Mouse (Mus musculus): ENCODE data around the gene Cdc42ep2. TPM values are rescaled to one million over a fixed set of nuclear protein-coding genes. Genes with fewer than 3 reads are reported as not detected.

The Cdc42ep2 gene
- polyA plus RNA-seq, 1 experiment from 2014 or later, result 6.5 TPM

DNA sequence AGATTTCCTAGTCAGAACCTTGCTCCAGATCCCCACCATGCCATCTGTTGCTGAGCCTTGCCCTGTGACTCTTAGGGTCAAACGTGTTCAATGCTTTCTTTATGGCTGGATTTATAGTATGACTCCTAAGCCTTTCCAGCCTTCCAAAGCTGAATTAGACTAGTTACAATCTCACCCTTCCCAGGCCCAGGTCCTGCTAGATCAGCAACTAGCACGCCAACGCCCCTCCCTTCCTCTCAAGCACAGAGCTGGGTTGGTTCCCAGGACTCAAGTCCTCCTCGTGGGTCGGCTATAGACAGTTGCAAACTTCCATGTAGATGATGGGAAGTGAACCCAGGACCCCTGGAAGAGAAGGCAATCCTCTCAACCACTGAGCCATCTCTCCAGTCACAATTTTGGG lies 11.1 kb upstream of the Cdc42ep2 start:
- DNase-seq (ENCODE audit: low read depth, low spot score), result no peak
- TF ChIP-seq CTCF (IDR thresholded peaks at IDR 0.05), result no peak
- ATAC-seq, result no peak
- ChIA-PET POLR2A (interaction anchor here (0.6 kb wide), 1 partner anchor 240 kb away, joined by 3 read pairs; no protein-coding TSS in a partner anchor), CTCF (interaction anchor here (0.8 kb wide), 1 partner anchor 12 kb away, joined by 3 read pairs; no protein-coding TSS in a partner anchor)
- no peaks in the 10 kb centered on the region for H3K27me3 ChIP-seq
- in situ Hi-C loops (cut with MboI; ENCODE audit: low pct_unique_long_range_greater_than_20kb), result no loop called here

DNA sequence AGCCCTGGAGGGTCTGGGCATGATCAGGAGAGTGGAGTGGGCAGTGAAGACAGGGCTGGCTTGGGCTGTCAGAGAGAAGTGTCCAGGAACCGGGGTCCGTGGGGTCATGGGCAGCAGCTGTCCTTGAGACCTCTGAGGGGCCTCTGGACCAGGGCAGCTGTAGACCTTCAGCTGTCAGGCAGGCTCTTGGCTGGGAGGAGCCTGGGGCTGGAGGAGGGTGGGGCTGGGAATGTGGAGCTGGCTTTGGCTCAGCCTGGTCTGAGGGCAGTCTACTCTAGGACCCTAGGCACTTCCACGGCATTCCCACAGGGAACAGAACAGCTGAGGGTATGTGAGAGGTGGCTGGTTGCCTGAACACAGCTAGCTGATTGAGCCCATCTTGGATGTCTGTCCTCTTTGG lies 10.7 kb upstream of the Cdc42ep2 start:
- no peaks in the 10 kb centered on the region for H3K27me3 ChIP-seq
- TF ChIP-seq CTCF (IDR thresholded peaks at IDR 0.05), result no peak
- no peak for DNase-seq (ENCODE audit: low read depth, low spot score)
- ATAC-seq, result no peak
- ChIA-PET POLR2A (interaction anchor here (0.6 kb wide), 1 partner anchor 241 kb away, joined by 3 read pairs; no protein-coding TSS in a partner anchor), CTCF (interaction anchor here (1.2 to 1.8 kb wide), 2 partner anchors 21 to 148 kb away, joined by 3 to 5 read pairs; no protein-coding TSS in a partner anchor)
- in situ Hi-C loops (cut with MboI; ENCODE audit: low pct_unique_long_range_greater_than_20kb), result no loop called here

DNA sequence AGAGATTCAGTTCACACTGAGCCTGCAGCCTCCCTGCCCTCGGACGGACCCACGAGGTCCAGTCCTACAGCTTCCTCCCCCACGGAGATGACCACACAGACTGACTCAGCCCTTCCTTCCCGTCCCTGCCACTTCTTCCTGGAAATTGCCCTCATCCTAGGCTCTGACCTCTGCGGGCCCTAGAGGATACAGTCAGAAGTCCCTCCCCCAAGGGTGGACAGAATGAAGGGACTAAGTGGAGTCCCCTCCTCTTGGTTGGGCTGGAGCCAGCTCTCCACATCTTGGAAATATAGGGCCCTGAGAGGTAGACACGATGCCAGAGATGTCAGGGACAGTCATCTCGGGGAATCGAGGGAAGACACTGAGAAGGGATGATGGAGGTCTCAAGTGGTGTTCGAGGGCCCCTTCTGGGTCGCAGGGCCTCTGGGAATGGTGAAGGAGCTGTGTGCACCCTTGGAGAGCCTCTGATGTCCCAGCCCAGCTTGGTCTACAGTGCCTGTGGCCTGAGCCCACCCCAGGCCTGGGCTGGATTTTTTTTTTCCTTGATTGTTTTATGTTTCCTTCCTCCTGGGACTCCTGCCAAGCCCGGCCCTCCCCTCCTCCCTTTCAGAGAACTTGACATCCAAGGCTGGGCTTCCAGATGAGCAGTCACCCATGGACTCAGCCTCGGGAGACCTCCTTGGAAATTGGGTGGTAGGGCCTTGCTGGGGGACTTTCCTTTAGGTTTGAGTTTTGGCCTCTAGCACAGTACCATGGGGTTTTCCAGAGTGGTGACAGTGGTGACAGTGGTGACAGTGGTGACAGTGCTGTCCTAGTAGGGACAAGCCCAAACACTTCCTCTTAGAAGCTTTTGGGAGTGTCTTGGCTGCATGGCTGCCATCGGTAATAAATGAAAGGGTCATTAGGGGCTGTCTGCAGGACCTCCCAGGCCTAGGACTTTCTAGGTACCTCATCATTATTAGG lies 5.3 kb upstream of the Cdc42ep2 start:
- no peaks in the 10 kb centered on the region for H3K27me3 ChIP-seq
- ATAC-seq, result no peak
- ChIA-PET POLR2A (interaction anchor here (0.7 to 1.1 kb wide), 3 partner anchors 10 to 26 kb away, joined by 3 to 4 read pairs (median 3); partner anchors contain the start of gene Dpf2), CTCF (interaction anchor here (0.9 to 2.8 kb wide), 3 partner anchors 10 to 26 kb away, joined by 3 to 12 read pairs (median 4); no protein-coding TSS in a partner anchor)
- in situ Hi-C loops (cut with MboI; ENCODE audit: low pct_unique_long_range_greater_than_20kb), result no loop called here
- DNase-seq (ENCODE audit: low read depth, low spot score), result no peak
- TF ChIP-seq CTCF (IDR thresholded peaks at IDR 0.05), result no peak

DNA sequence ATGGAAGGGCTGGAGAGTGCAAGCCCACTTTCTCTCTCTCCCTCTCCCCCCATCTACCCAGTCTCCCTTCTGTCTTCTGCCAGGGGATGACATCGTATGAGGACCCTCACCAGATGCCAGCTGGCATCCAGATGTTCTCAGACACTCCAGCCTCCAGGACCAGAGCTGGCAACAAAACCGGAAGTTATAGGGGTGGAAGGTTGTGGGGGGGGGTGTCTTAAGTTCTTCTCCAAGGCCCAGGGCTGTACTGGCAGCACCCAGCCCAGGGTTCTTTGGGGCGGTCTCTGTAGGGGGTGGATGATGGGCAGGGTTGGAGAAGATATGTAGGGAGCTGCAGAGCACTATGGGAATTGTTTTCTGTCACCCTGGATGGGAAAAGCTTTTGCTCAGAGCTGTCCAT lies 3.9 kb upstream of the Cdc42ep2 start:
- DNase-seq (ENCODE audit: low read depth, low spot score) (no peak), ATAC-seq (no peak)
- in situ Hi-C loops (cut with MboI; ENCODE audit: low pct_unique_long_range_greater_than_20kb), result no loop called here
- ChIA-PET CTCF (interaction anchor here (2.8 kb wide), 1 partner anchor 27 kb away, joined by 12 read pairs; no protein-coding TSS in a partner anchor), POLR2A (interaction anchor here (0.6 kb wide), 3 partner anchors 17 to 1577 kb away, joined by 7 to 8 read pairs (median 7); partner anchors contain the start of gene Syvn1)
- no peaks in the 10 kb centered on the region for H3K27me3 ChIP-seq
- no peak for TF ChIP-seq CTCF (IDR thresholded peaks at IDR 0.05)

DNA sequence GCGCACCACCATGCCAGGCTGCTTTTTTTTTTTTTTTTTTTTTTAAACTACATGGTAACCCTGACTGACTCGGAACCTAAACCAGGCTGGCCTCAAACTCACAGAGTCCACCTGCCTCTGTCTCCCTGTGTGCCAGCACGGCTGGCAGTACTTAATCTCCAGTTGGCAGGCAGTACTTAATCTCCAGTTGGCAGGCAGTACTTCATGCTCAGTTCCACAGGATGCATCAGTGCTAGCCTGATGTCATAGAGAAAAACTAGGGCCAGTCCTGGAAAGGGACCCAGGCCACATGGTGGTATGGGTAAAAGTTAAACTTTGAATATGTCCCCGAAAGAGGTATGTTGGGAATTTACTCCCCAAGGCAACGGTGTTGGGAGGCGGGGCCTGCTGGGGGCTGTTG lies 3.5 kb upstream of the Cdc42ep2 start:
- H3K27me3 ChIP-seq, result no peaks in the 10 kb centered on the region
- TF ChIP-seq CTCF (IDR thresholded peaks at IDR 0.05), result no peak
- ATAC-seq (no peak), DNase-seq (ENCODE audit: low read depth, low spot score) (no peak)
- ChIA-PET CTCF (interaction anchor here (2.8 kb wide), 1 partner anchor 28 kb away, joined by 12 read pairs; no protein-coding TSS in a partner anchor), POLR2A (interaction anchor here (0.6 to 0.7 kb wide), 4 partner anchors 93 to 1577 kb away, joined by 5 to 7 read pairs (median 6); partner anchors contain the start of gene Syvn1)
- in situ Hi-C loops (cut with MboI; ENCODE audit: low pct_unique_long_range_greater_than_20kb), result no loop called here

DNA sequence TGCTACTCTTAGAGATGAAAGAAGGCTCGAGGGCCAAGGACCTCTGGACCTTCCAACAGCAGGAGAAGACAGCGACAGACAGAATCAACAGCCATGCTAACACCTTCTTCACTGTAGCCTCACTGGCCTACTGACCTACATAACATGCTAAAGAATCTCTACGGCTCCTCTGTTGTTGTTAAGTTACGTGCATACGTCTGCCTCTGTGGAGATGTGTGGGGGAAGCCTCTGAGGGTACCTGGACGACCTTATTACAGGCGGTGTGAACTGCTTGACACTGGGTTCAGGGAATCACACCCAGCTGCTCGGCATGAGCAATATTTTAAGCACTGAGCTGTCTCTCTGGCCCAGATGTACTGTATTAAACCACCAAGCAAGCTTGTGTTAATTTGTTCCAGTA lies 2.9 kb upstream of the Cdc42ep2 start:
- TF ChIP-seq CTCF (IDR thresholded peaks at IDR 0.05), result no peak
- CTCF ChIA-PET, result no interaction called here
- H3K27me3 ChIP-seq, result no peaks in the 10 kb centered on the region
- POLR2A ChIA-PET, result interaction anchor here (0.7 kb wide), 2 partner anchors 93 to 128 kb away, joined by 5 read pairs; no protein-coding TSS in a partner anchor
- DNase-seq (ENCODE audit: low read depth, low spot score) (no peak), ATAC-seq (no peak)
- in situ Hi-C loops (cut with MboI; ENCODE audit: low pct_unique_long_range_greater_than_20kb), result no loop called here

DNA sequence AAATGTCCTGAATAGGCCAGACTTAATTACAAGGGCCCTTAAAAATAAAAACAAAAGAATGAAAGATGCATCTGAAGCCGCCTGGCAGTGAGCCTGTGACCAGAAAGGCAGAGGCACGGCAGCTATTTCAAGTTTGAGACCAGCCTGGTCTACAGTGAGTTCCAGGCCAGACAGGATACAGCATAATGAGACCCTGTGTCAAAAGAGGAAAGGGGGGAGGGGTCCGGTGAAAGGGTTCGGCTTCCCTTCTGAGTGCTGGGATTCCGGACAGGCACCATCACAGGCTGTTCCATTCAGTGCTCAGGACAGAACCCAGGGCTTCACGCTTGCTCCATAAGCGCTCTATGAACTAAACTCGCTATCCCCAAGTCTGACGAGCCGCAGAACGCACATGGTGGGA lies 2.4 kb upstream of the Cdc42ep2 start:
- CTCF ChIA-PET, result interaction anchor here (5.9 kb wide), 1 partner anchor 29 kb away, joined by 100 read pairs; no protein-coding TSS in a partner anchor
- DNase-seq (ENCODE audit: low read depth, low spot score) (no peak), ATAC-seq (no peak)
- POLR2A ChIA-PET, result no interaction called here
- TF ChIP-seq CTCF (IDR thresholded peaks at IDR 0.05), result no peak
- H3K27me3 ChIP-seq, result no peaks in the 10 kb centered on the region
- in situ Hi-C loops (cut with MboI; ENCODE audit: low pct_unique_long_range_greater_than_20kb), result no loop called here

DNA sequence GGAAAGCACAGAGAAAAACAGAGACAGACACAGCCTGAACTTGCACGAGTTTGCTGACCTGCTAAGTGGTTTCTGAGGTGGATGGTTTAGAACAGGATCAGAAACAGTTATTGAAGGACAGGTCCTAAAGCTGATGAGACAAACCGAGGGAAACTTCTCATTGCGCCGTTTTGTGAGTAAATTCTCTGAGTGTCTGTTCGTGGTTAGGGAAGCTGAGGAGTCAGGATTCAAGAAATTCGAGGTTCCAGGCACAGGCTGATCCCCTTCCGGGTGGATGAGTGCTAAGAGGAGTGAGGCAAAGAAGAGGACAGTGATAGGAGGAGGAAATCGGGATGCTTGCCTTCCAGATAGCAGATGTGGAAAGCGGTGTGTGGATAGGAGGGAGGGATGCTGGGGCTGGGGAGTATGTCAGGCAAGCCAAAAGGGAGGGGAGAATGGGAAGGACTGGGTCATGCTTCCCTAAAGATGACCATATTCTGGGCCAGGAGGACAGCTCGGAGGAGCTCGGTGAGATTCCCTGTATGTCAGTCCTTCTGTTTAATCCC lies 767 bp upstream of the Cdc42ep2 start:
- no peak for DNase-seq (ENCODE audit: low read depth, low spot score)
- in situ Hi-C loops (cut with MboI; ENCODE audit: low pct_unique_long_range_greater_than_20kb), result no loop called here
- no peaks in the 10 kb centered on the region for H3K27me3 ChIP-seq
- ATAC-seq, result no peak
- TF ChIP-seq CTCF (IDR thresholded peaks at IDR 0.05), result no peak
- ChIA-PET POLR2A (interaction anchor here (0.8 to 2.8 kb wide), 5 partner anchors 16 to 80 kb away, joined by 3 to 25 read pairs (median 3); no protein-coding TSS in a partner anchor), CTCF (interaction anchor here (1.0 to 5.9 kb wide), 9 partner anchors 11 to 138 kb away, joined by 3 to 100 read pairs (median 7); partner anchors contain the start of genes Capn1, Dpf2 and Pola2)

DNA sequence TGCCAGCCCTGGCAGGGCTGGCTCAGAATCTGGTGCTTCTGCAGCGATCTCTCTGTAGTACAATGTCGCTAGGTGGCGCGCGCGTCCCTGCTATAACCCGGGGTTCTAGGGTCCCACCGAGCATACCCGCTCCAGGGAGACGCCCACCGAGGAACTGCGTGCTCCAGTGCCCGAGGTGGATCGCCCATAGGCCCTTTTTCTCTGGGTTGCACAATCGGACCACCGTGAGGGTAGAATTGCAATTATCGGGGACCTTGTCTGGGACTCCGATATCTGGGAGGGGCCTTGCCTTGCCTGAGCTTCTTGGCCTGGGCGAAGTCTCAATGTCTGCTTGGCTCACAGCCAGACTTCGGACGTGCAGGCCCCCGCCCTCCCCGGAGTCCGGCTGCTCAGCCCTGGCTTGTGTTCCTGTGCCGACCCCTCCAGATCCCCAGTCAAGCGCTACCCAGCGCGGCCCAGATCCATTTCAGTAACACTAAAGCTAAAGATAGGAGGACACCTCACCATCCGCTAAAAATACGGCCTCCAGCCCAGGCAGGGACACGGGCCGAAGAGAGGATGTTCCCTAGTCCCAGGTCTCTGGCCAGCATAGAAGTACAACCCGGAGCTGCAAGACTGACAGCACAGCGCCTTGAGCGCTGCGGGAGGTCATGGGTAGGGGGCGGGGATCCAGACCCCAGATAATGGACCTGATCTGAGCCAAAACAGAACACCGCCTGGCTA lies 465 bp downstream of the Cdc42ep2 start:
- no peak for DNase-seq (ENCODE audit: low read depth, low spot score)
- CTCF ChIA-PET, result interaction anchor here (0.8 to 5.9 kb wide), 18 partner anchors 9 to 137 kb away, joined by 3 to 100 read pairs (median 5); partner anchors contain the start of genes Capn1, Dpf2 and Pola2
- POLR2A ChIA-PET, result interaction anchor here (0.7 to 2.8 kb wide), 4 partner anchors 13 to 92 kb away, joined by 3 to 25 read pairs (median 4); partner anchors contain the start of gene Capn1
- H3K27me3 ChIP-seq, result no peaks in the 10 kb centered on the region
- peak; percentile 36 for ATAC-seq
- in situ Hi-C loops (cut with MboI; ENCODE audit: low pct_unique_long_range_greater_than_20kb), result loop anchor here (5.0 kb wide), 2 partner anchors 38 to 93 kb away; partner anchors contain the start of genes Capn1 and Pola2
- peak; percentile 98 for TF ChIP-seq CTCF (IDR thresholded peaks at IDR 0.05)
